Mouse (Mus musculus): ENCODE data around the gene Smg5.
"Not testable (repeated sequence)": the region's sequence is repeated elsewhere in the genome, so short reads cannot be mapped to it uniquely, and the experiment has no call there.

- not testable (repeated sequence) for TF ChIP-seq POLR2A (IDR thresholded peaks at IDR 0.05; ENCODE audit: borderline replicate concordance, insufficient read depth, low read length); CTCF (IDR thresholded peaks at IDR 0.05; ENCODE audit: borderline replicate concordance, insufficient read depth, low read depth, low read length)
These were observed 40.8 kb upstream of the Smg5 start for GRCm38 (mm10) chr3:88295272-88295671.

All from cerebellum, adult 2 months (tissue).